Mouse (Mus musculus) duodenum, adult 2 months (tissue): ENCODE measurements around the gene Dcaf12. TPM values are rescaled to one million over a fixed set of nuclear protein-coding genes. Genes with fewer than 3 reads are reported as not detected.

Experiments used
- polyA plus RNA-seq: library from polyadenylated mRNA; depleted of rRNA; stranded (reverse); fragments of >200 nt; gene quantifications from 2 replicates; pipeline ENCODE4 v1.2.3, GENCODE M21; 2012; ENCODE audit warnings: low replicate concordance; rRNA removed

Dcaf12 gene
- polyA plus RNA-seq = 11.7 and 20.3 TPM in 2 replicates

GRCm38 (mm10) chr4:41314141-41315129, at the start of gene Dcaf12:
Gene Dcaf12, minus strand, starts transcription at chr4:41314889.

GRCm38 (mm10) chr4:41348584-41349198, 34.0 kb upstream of the Dcaf12 start, which contains the start of gene Ubap1:
Gene Ubap1, plus strand, starts transcription at chr4:41348996.

GRCm38 (mm10) chr4:41274980-41275850, 39.5 kb downstream of the Dcaf12 start, which contains the start of gene Ubap2:
Gene Ubap2, minus strand, starts transcription at chr4:41275144.

Other genes with a start within 250 kb of the Dcaf12 start
- gene Aqp3, start 216.7 kb downstream of the Dcaf12 start, polyA plus RNA-seq = 68.6 and 144 TPM in 2 replicates
- 15.4 and 23.4 TPM in 2 replicates for gene Nol6, start 190.4 kb downstream of the Dcaf12 start, polyA plus RNA-seq
- gene Ube2r2, start 179.1 kb downstream of the Dcaf12 start, polyA plus RNA-seq = 17.5 and 26.3 TPM in 2 replicates
- 77.9 and 166 TPM in 2 replicates for gene Ubap2, start 39.7 kb downstream of the Dcaf12 start, polyA plus RNA-seq
- 15.5 and 20.7 TPM in 2 replicates for gene Ubap1, start 34.1 kb upstream of the Dcaf12 start, polyA plus RNA-seq
- 0.70 and 1.2 TPM in 2 replicates for gene Kif24, start 150.0 kb upstream of the Dcaf12 start, polyA plus RNA-seq
- gene Nudt2, start 150.3 kb upstream of the Dcaf12 start, polyA plus RNA-seq = 4.2 and 5.5 TPM in 2 replicates
- gene AI464131, start 188.2 kb upstream of the Dcaf12 start, polyA plus RNA-seq = 6.8 and 8.2 TPM in 2 replicates
- gene 1110017D15Rik, start 202.4 kb upstream of the Dcaf12 start, polyA plus RNA-seq = not detected in 2 replicates